In genomic region chr12:59011275-59011843, GRCm38 (mm10) we compare ENCODE assay signal across 8 mouse cellular contexts. TPM values are rescaled to one million over a fixed set of nuclear protein-coding genes. Genes with fewer than 3 reads are reported as not detected.
A peak's percentile ranks its signal among the peaks of the same experiment; 100 is the strongest.
DNase-seq lines count a peak whose midpoint lies in the region; ATAC-seq and TF ChIP-seq lines count a peak whose summit lies in the region.

No protein-coding gene starts in this region.

- H3K9ac ChIP-seq in heart, embryonic 11.5 days (ENCODE audit: low read depth, low read length) = peak overlapping the region; percentile 84
- peak overlapping the region; percentile 81 for H3K9ac ChIP-seq in forebrain, embryonic 14.5 days (ENCODE audit: low read length)
- H3K9ac ChIP-seq in liver, embryonic 14.5 days (replicated peaks) = peak overlapping the region; percentile 88

- H3K27me3 ChIP-seq in heart, embryonic 11.5 days (ENCODE audit: control insufficient read depth, insufficient read depth, low read length) = no peaks in the 10 kb centered on the region
- no peaks in the 10 kb centered on the region for H3K27me3 ChIP-seq in E14TG2a.4 (ENCODE audit: insufficient read depth, low read length)
- H3K27me3 ChIP-seq in forebrain, embryonic 14.5 days (replicated peaks; ENCODE audit: control insufficient read depth, insufficient read depth, low read length) = no peaks in the 10 kb centered on the region
- no peaks in the 10 kb centered on the region for H3K27me3 ChIP-seq in liver, embryonic 14.5 days (ENCODE audit: control insufficient read depth, insufficient read depth, low read length)

- peak; percentile 61; the same call in 1 of the 2 replicates for ATAC-seq in heart, embryonic 11.5 days (replicated peaks; ENCODE audit: insufficient number of reproducible peaks, low FRiP score, low TSS enrichment)
- no peak for ATAC-seq in forebrain, embryonic 14.5 days
- ATAC-seq in liver, embryonic 14.5 days (ENCODE audit: insufficient read depth) = peak; percentile 69

- H3K4me2 ChIP-seq in heart, embryonic 11.5 days = peak overlapping the region; percentile 74
- peak overlapping the region; percentile 61 for H3K4me2 ChIP-seq in forebrain, embryonic 14.5 days (ENCODE audit: low read length)
- H3K4me2 ChIP-seq in liver, embryonic 14.5 days (ENCODE audit: low read depth) = peak overlapping the region; percentile 97

- DNase-seq in heart, adult 18-20 months = no peak
- DNase-seq in forebrain, embryonic 14.5 days (ENCODE audit: low spot score) = no peak
- no peak for DNase-seq in liver, embryonic 14.5 days (ENCODE audit: low read depth in 3 of 3, low spot score in 3 of 3)
- DNase-seq in adrenal gland, adult 8-10 months = no peak
- no peak for DNase-seq in layer of hippocampus, adult 18-20 months (ENCODE audit: low spot score in 2 of 2)
- DNase-seq in cerebellum, postnatal 14 days = no peak

- H3K36me3 ChIP-seq in heart, embryonic 11.5 days (ENCODE audit: control insufficient read depth, insufficient read depth, low read length) = peaks cover 8% of the 10 kb centered on the region
- peaks cover 39% of the 10 kb centered on the region for H3K36me3 ChIP-seq in E14TG2a.4 (ENCODE audit: insufficient read depth, low read length)
- peaks cover 13% of the 10 kb centered on the region for H3K36me3 ChIP-seq in forebrain, embryonic 14.5 days (ENCODE audit: control insufficient read depth, insufficient read depth, low read length)
- H3K36me3 ChIP-seq in liver, embryonic 14.5 days (replicated peaks; ENCODE audit: control insufficient read depth, insufficient read depth, low read depth) = peaks cover 5% of the 10 kb centered on the region

- H3K4me3 ChIP-seq in heart, embryonic 11.5 days (ENCODE audit: low read depth, low read length) = peak overlapping the region; percentile 69
- H3K4me3 ChIP-seq in E14TG2a.4 (replicated peaks; ENCODE audit: low read length) = peak overlapping the region; percentile 95
- H3K4me3 ChIP-seq in forebrain, embryonic 14.5 days (ENCODE audit: low read depth, low read length) = peak overlapping the region; percentile 58
- H3K4me3 ChIP-seq in liver, embryonic 14.5 days (ENCODE audit: insufficient read depth in 1 of 2, low read depth in 2 of 2, low read length in 2 of 2) = peak overlapping the region; percentile 80 to 96

- H3K4me1 ChIP-seq in heart, embryonic 11.5 days (ENCODE audit: control insufficient read depth, insufficient read depth, low read length) = peaks cover 9% of the 10 kb centered on the region; the same call in 1 of the 2 replicates
- H3K4me1 ChIP-seq in E14TG2a.4 (replicated peaks; ENCODE audit: low read depth, low read length) = peaks cover 25% of the 10 kb centered on the region
- H3K4me1 ChIP-seq in forebrain, embryonic 14.5 days (ENCODE audit: control insufficient read depth, insufficient read depth, low read length) = peaks cover 4% of the 10 kb centered on the region
- peaks cover 9 to 14% of the 10 kb centered on the region in 2 experiments for H3K4me1 ChIP-seq in liver, embryonic 14.5 days (replicated peaks; ENCODE audit: control insufficient read depth in 2 of 2, insufficient read depth in 2 of 2, low read length in 1 of 2)

- 1% methylated on average over 25 of the region's 25 CpGs for WGBS in heart, embryonic 11.5 days (ENCODE audit: insufficient replicate concordance)
- WGBS in forebrain, embryonic 14.5 days = 1% methylated on average over 25 of the region's 25 CpGs
- WGBS in liver, embryonic 14.5 days (ENCODE audit: insufficient replicate concordance) = under 1% methylated on average over 25 of the region's 25 CpGs

- H3K9me3 ChIP-seq in heart, embryonic 11.5 days (replicated peaks; ENCODE audit: control insufficient read depth, low read length) = no peaks in the 10 kb centered on the region
- H3K9me3 ChIP-seq in E14TG2a.4 (ENCODE audit: low read length) = no peaks in the 10 kb centered on the region
- no peaks in the 10 kb centered on the region for H3K9me3 ChIP-seq in forebrain, embryonic 14.5 days (replicated peaks; ENCODE audit: control insufficient read depth, low read length)
- H3K9me3 ChIP-seq in liver, embryonic 14.5 days (ENCODE audit: control insufficient read depth, low read length) = no peaks in the 10 kb centered on the region

- TF ChIP-seq CTCF in E14TG2a.4 (conservative IDR thresholded peaks at IDR 0.05; ENCODE audit: low read length) = no peak
- no peak for TF ChIP-seq CTCF in liver, embryonic 14.5 days (IDR thresholded peaks at IDR 0.05; ENCODE audit: low read depth)

- TF ChIP-seq EP300 in liver, embryonic 14.5 days (IDR thresholded peaks at IDR 0.05; ENCODE audit: low read depth) = no peak

- peak overlapping the region; percentile 87 for H3K27ac ChIP-seq in heart, embryonic 11.5 days (ENCODE audit: low read depth, low read length)
- peak overlapping the region; percentile 59; the same call in 1 of the 2 replicates for H3K27ac ChIP-seq in forebrain, embryonic 14.5 days (ENCODE audit: low read depth, low read length)
- peak overlapping the region; percentile 90 for H3K27ac ChIP-seq in liver, embryonic 14.5 days

RNA-seq across cellular contexts. Expression of gene Sec23a, which starts 0.5 kb away (rescaled TPM):
- polyA plus RNA-seq in heart, embryonic 11.5 days (2014; fragmentation: Nextera tagmentation; extraction: Ambion mirVana) = 77.8 and 103 TPM in 2 replicates
- total RNA-seq in heart, adult 18-20 months (2021) = 10 to 100 TPM; 42.9 to 44.3 TPM
- 109 and 130 TPM in 2 replicates for polyA plus RNA-seq in forebrain, embryonic 14.5 days (2014; fragmentation: Nextera tagmentation; extraction: Ambion mirVana)
- polyA plus RNA-seq in liver, embryonic 14.5 days (2012; rRNA removed) = 8.0 and 10.6 TPM in 2 replicates
- 23.7 and 25.1 TPM in 2 replicates for polyA plus RNA-seq in liver, embryonic 14.5 days (2014; fragmentation: Nextera tagmentation; extraction: Ambion mirVana)
- total RNA-seq in adrenal gland, adult 8-10 months (2022) = 10 to 100 TPM; 43.3 to 52.8 (median 44.8) TPM
- total RNA-seq in layer of hippocampus, adult 18-20 months (2021) = 100 to 1,000 TPM in 1 of 2 experiments, 10 to 100 TPM in 1; 99.5 to 105 TPM

RNA-seq across cellular contexts. Expression of gene Gemin2, which starts 1.8 kb away (rescaled TPM):
- 23.2 and 25.4 TPM in 2 replicates for polyA plus RNA-seq in heart, embryonic 11.5 days (2014; fragmentation: Nextera tagmentation; extraction: Ambion mirVana)
- total RNA-seq in heart, adult 18-20 months (2021) = 1 to 10 TPM; 6.0 to 6.1 TPM
- polyA plus RNA-seq in forebrain, embryonic 14.5 days (2014; fragmentation: Nextera tagmentation; extraction: Ambion mirVana) = 11.8 and 13.5 TPM in 2 replicates
- polyA plus RNA-seq in liver, embryonic 14.5 days (2012; rRNA removed) = 7.6 and 10.2 TPM in 2 replicates
- 14.3 and 14.5 TPM in 2 replicates for polyA plus RNA-seq in liver, embryonic 14.5 days (2014; fragmentation: Nextera tagmentation; extraction: Ambion mirVana)
- 10 to 100 TPM in 2 of 4 experiments, 1 to 10 TPM in 2; 7.3 to 11.2 (median 9.3) TPM for total RNA-seq in adrenal gland, adult 8-10 months (2022)
- total RNA-seq in layer of hippocampus, adult 18-20 months (2021) = 1 to 10 TPM; 8.3 to 8.8 TPM

RNA-seq across cellular contexts. Expression of gene Trappc6b, which starts 49.9 kb away (rescaled TPM):
- polyA plus RNA-seq in heart, embryonic 11.5 days (2014; fragmentation: Nextera tagmentation; extraction: Ambion mirVana) = 62.5 and 64.2 TPM in 2 replicates
- 10 to 100 TPM; 74.0 to 80.0 TPM for total RNA-seq in heart, adult 18-20 months (2021)
- polyA plus RNA-seq in forebrain, embryonic 14.5 days (2014; fragmentation: Nextera tagmentation; extraction: Ambion mirVana) = 92.8 and 99.7 TPM in 2 replicates
- 26.8 and 36.4 TPM in 2 replicates for polyA plus RNA-seq in liver, embryonic 14.5 days (2012; rRNA removed)
- polyA plus RNA-seq in liver, embryonic 14.5 days (2014; fragmentation: Nextera tagmentation; extraction: Ambion mirVana) = 32.3 and 34.3 TPM in 2 replicates
- 10 to 100 TPM; 82.3 to 99.7 (median 89.9) TPM for total RNA-seq in adrenal gland, adult 8-10 months (2022)
- total RNA-seq in layer of hippocampus, adult 18-20 months (2021) = 100 to 1,000 TPM; 103 to 118 TPM

RNA-seq across cellular contexts. Expression of gene Pnn, which starts 55.3 kb away (rescaled TPM):
- polyA plus RNA-seq in heart, embryonic 11.5 days (2014; fragmentation: Nextera tagmentation; extraction: Ambion mirVana) = 68.5 and 74.1 TPM in 2 replicates
- total RNA-seq in heart, adult 18-20 months (2021) = 10 to 100 TPM; 24.4 to 26.9 TPM
- polyA plus RNA-seq in forebrain, embryonic 14.5 days (2014; fragmentation: Nextera tagmentation; extraction: Ambion mirVana) = 49.7 and 56.2 TPM in 2 replicates
- polyA plus RNA-seq in liver, embryonic 14.5 days (2012; rRNA removed) = 19.2 and 43.8 TPM in 2 replicates
- 27.3 and 29.9 TPM in 2 replicates for polyA plus RNA-seq in liver, embryonic 14.5 days (2014; fragmentation: Nextera tagmentation; extraction: Ambion mirVana)
- 10 to 100 TPM; 25.6 to 55.4 (median 43.2) TPM for total RNA-seq in adrenal gland, adult 8-10 months (2022)
- total RNA-seq in layer of hippocampus, adult 18-20 months (2021) = 10 to 100 TPM; 57.2 to 61.0 TPM
